8 mouse cellular contexts compared by ENCODE assay signal in genomic region chr8:84104221-84104620, GRCm38 (mm10). TPM values are rescaled to one million over a fixed set of nuclear protein-coding genes. Genes with fewer than 3 reads are reported as not detected.
DNase-seq lines count a peak whose midpoint lies in the region; ATAC-seq lines count a peak whose summit lies in the region.

No protein-coding gene starts in this region.

- peak; percentile 24 to 47 for DNase-seq in frontal cortex, postnatal 36 days (ENCODE audit: low spot score in 2 of 2)
- DNase-seq in CD4-positive, CD25-positive, alpha-beta regulatory T cell, adult 2 months (ENCODE audit: low read depth, low spot score) = peak; percentile 88
- peak; percentile 57 for DNase-seq in cerebellum, adult 11 months
- DNase-seq in kidney, postnatal 25 days = peak; percentile 65 to 82
- peak; percentile 75 for DNase-seq in splenic B cell, adult 2 months (ENCODE audit: low read depth, low spot score)

- peaks cover 12% of the 10 kb centered on the region; the same call in 1 of the 2 replicates for H3K36me3 ChIP-seq in forebrain, embryonic 15.5 days
- H3K36me3 ChIP-seq in megakaryocyte, embryonic 14.5 days (replicated peaks; ENCODE audit: low read length) = peaks cover 36% of the 10 kb centered on the region
- H3K36me3 ChIP-seq in splenic B cell, adult 2 months (ENCODE audit: control insufficient read depth, insufficient read depth, low read length, poor library complexity, severe bottlenecking) = peaks cover 1% of the 10 kb centered on the region; the same call in 1 of the 2 replicates

- H3K4me3 ChIP-seq in forebrain, embryonic 15.5 days = peak overlapping the region; percentile 68
- H3K4me3 ChIP-seq in megakaryocyte, embryonic 14.5 days (replicated peaks) = peak overlapping the region; percentile 96

- peak overlapping the region; percentile 76 for H3K9ac ChIP-seq in forebrain, embryonic 15.5 days (replicated peaks)

- H3K27me3 ChIP-seq in forebrain, embryonic 15.5 days = no peaks in the 10 kb centered on the region
- H3K27me3 ChIP-seq in megakaryocyte, embryonic 14.5 days (replicated peaks) = no peaks in the 10 kb centered on the region
- H3K27me3 ChIP-seq in splenic B cell, adult 2 months (ENCODE audit: control insufficient read depth, insufficient read depth, low read length, poor library complexity, severe bottlenecking) = no peaks in the 10 kb centered on the region

- peaks cover 31% of the 10 kb centered on the region for H3K4me1 ChIP-seq in forebrain, embryonic 15.5 days
- H3K4me1 ChIP-seq in megakaryocyte, embryonic 14.5 days = peaks cover 48% of the 10 kb centered on the region

- peak overlapping the region; percentile 92 for H3K27ac ChIP-seq in forebrain, embryonic 15.5 days (replicated peaks)

- under 1% methylated on average over 17 of the region's 29 CpGs for WGBS in forebrain, embryonic 15.5 days

- H3K4me2 ChIP-seq in forebrain, embryonic 15.5 days (replicated peaks) = peak overlapping the region; percentile 77

- H3K9me3 ChIP-seq in forebrain, embryonic 15.5 days = no peaks in the 10 kb centered on the region
- peaks cover 3% of the 10 kb centered on the region; the same call in 1 of the 2 replicates for H3K9me3 ChIP-seq in megakaryocyte, embryonic 14.5 days

- no peak for ATAC-seq in frontal cortex, adult (ENCODE audit: low TSS enrichment)
- ATAC-seq in forebrain, embryonic 15.5 days (replicated peaks) = peak; percentile 76

RNA-seq across cellular contexts. Expression of gene Dcaf15, which starts 0.3 kb away (rescaled TPM):
- 17.8 and 19.3 TPM in 2 replicates for polyA plus RNA-seq in forebrain, embryonic 15.5 days (2015; fragmentation: Nextera tagmentation; extraction: Ambion mirVana)
- 28.7 and 79.3 TPM in 2 replicates for polyA plus RNA-seq in megakaryocyte, embryonic 14.5 days (2012; ENCODE audit: insufficient read depth, low replicate concordance)

RNA-seq across cellular contexts. Expression of gene Podnl1, which starts 21.6 kb away (rescaled TPM):
- 0.32 TPM in 2 replicates for polyA plus RNA-seq in forebrain, embryonic 15.5 days (2015; fragmentation: Nextera tagmentation; extraction: Ambion mirVana)
- polyA plus RNA-seq in megakaryocyte, embryonic 14.5 days (2012; ENCODE audit: insufficient read depth, low replicate concordance) = 0.75 TPM in 1 of 2 replicates, not detected in the other

RNA-seq across cellular contexts. Expression of gene Rfx1, which starts 37.6 kb away (rescaled TPM):
- polyA plus RNA-seq in forebrain, embryonic 15.5 days (2015; fragmentation: Nextera tagmentation; extraction: Ambion mirVana) = 9.1 and 9.5 TPM in 2 replicates
- 35.9 and 36.0 TPM in 2 replicates for polyA plus RNA-seq in megakaryocyte, embryonic 14.5 days (2012; ENCODE audit: insufficient read depth, low replicate concordance)

RNA-seq across cellular contexts. Expression of gene Gm10643, which starts 39.3 kb away (rescaled TPM):
- polyA plus RNA-seq in forebrain, embryonic 15.5 days (2015; fragmentation: Nextera tagmentation; extraction: Ambion mirVana) = 1.2 and 1.3 TPM in 2 replicates
- not detected in 2 replicates for polyA plus RNA-seq in megakaryocyte, embryonic 14.5 days (2012; ENCODE audit: insufficient read depth, low replicate concordance)

RNA-seq across cellular contexts. Expression of gene Cc2d1a, which starts 43.5 kb away (rescaled TPM):
- 32.4 and 34.8 TPM in 2 replicates for polyA plus RNA-seq in forebrain, embryonic 15.5 days (2015; fragmentation: Nextera tagmentation; extraction: Ambion mirVana)
- polyA plus RNA-seq in megakaryocyte, embryonic 14.5 days (2012; ENCODE audit: insufficient read depth, low replicate concordance) = 28.0 and 32.7 TPM in 2 replicates

Comparison
In these comparisons a context has a peak if more than half of its experiments do, and no peak if none do; other contexts are left out.
1. DNase-seq: peak in every context shown above with its lines; median percentile 88 in CD4-positive, CD25-positive, alpha-beta regulatory T cell, adult 2 months; 75 in splenic B cell, adult 2 months; 74 in kidney, postnatal 25 days; 57 in cerebellum, adult 11 months; 36 in frontal cortex, postnatal 36 days.